Mouse (Mus musculus) T-helper 1 cell (primary cell): Measurements from ENCODE around the gene Papolb.

ENCODE experiments used
- in situ Hi-C: fragments of 300-600 bp; cut with MboI, MseI; formaldehyde crosslinking; loops from one replicate; pipeline ENCODE4 v1.15.1; 2025; ENCODE audit warnings: high pct_unique_total_duplicates

The Papolb gene

GRCm38 (mm10) chr5:142529915-142530314 is at the start of gene Papolb:
Gene Papolb, minus strand, starts transcription at chr5:142530076.
- in situ Hi-C loops = no loop called here

DNA sequence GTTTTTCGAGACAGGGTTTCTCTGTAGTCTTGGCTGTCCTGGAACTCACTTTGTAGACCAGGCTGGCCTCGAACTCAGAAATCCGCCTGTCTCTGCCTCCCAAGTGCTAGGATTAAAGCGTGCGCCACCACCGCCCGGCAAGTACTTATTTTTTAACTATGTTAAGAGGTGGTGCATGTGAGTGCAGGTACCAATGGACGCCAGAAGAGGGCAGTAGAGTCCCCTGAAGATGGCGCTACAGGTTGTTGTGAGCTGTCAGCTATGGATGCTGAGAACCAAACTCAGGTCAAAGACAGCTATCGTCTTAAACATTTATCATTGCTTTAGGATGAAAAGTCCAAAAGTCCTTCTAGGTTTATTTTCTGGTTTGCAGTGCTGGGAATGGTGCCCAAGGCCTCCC is 48.3 kb upstream of the Papolb start:
- in situ Hi-C loops = no loop called here

GRCm38 (mm10) chr5:142576832-142577231 is 47.0 kb upstream of the Papolb start:
- in situ Hi-C loops = no loop called here

DNA sequence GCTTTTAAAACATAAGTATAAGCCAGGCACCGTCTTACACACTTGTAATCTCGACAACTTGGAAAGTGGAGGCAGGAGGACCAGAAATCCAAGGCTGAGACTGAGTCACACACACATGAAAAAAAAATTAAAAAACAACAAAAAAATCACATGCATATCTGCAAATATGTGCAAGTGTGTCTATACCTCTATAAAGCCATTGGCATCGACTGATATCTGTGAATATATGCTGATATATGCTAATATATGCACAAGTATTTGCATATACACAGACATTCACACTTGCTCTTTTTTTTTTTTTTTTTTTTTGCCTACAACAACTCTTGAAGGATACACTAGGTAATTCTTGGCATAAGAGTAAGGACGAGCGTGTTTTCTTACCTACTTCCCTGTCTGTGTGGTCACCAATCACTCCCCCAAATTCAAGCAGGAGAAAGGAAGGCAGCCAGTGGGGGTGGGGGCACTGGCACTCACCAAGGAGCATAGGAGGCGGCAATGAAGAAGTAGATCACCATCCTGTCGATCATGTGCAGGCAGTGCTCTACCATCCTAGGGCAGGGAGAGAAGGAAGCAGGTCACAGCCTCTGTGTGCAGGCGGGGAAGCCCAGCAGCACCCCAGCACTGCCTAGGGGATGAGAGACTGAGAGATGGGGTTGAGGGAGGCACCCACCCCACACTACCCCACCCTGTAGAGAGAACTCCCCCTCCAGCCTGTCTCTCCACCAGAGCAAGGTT is 44.6 kb upstream of the Papolb start:
- in situ Hi-C loops = no loop called here

- in situ Hi-C loops = no loop called here
Measured at GRCm38 (mm10) chr5:142564606-142565005, 34.7 kb upstream of the Papolb start.

DNA sequence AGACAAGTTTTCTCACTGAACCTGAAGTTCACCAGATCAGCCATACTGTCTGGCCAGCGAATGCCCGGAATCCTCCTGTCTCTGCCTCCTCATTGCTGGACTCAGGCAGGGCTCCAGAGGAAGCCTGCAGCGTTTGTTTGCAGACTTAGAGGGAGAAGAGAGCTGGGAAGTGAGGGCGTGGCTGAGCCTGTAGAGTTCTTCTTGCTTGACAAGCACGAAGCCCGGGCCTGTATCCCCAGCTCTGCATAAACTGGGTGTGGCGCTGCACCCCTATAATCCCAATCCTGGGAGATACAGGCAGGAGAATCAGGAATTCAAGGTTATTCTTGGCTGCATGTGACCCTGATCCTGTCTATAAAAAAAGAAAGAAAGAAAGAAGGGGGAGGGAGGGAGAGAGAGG is 30.4 kb upstream of the Papolb start:
- in situ Hi-C loops = no loop called here

- in situ Hi-C loops = no loop called here
Measured at GRCm38 (mm10) chr5:142557397-142558067, 27.7 kb upstream of the Papolb start.

DNA sequence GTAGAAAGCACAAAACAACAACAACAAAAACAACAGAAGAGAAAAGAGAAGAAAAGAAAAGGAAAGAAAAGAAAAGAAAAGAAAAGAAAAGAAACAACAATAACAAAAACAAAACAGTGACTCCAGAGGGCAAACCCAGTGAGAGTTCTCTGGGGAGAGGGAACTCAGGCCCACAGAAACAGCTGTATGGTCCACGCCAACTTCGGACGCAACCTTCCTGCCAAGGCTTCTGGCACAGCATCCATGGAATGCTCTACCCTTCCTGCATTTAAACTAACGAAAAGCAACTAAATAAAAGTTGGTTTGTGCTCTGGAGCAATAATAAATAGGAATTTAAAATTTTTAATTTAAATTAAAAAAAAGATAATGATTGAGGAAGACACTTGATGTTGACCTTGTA is 26.8 kb upstream of the Papolb start:
- in situ Hi-C loops = no loop called here

- in situ Hi-C loops = no loop called here
Measured at GRCm38 (mm10) chr5:142555866-142556265, 26.0 kb upstream of the Papolb start.

GRCm38 (mm10) chr5:142550706-142551652 is 21.1 kb upstream of the Papolb start, which contains the start of gene Radil:
Gene Radil, minus strand, starts transcription at chr5:142551098.
- in situ Hi-C loops = loop anchor here (5.0 kb wide), 1 partner anchor 79 kb away; no protein-coding TSS in a partner anchor

DNA sequence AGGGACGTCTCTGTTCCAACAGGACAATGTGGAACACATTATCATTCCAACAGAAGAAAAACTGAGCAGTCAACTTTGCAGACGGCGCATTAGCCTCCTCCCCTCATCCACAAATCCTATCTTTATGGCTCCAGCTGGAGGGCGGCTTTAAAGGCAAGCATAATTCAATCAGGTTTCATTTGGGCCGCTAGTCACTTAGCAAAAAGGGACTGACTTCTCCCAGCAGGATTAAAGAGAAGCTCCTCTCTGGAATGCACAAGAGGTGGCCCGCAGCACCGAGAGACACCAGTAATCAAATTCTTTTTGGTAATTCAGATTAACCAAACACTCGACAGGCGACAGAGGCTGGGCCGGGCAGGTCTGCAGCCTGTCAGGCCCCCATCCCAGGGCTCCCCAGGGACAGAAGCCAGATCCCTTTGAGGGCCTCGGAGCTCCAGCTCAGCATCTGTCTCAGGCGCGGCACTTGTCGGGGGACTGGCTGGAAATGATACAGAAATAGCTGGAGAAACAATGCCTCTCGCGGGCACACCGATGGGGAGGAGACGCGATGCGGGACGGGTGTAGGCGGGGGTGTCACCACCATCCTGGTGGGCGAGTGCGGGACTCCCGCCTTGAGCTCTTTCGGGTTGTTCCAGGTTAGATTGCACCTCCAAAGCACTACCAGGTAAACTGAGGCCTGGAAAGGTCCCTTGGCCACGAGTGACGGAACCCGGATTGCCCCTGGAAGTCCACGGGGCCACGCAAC is 20.3 kb upstream of the Papolb start:
- in situ Hi-C loops = loop anchor here (5.0 kb wide), 1 partner anchor 78 kb away; no protein-coding TSS in a partner anchor

- in situ Hi-C loops = no loop called here
Measured at GRCm38 (mm10) chr5:142549441-142549840, 19.6 kb upstream of the Papolb start.

DNA sequence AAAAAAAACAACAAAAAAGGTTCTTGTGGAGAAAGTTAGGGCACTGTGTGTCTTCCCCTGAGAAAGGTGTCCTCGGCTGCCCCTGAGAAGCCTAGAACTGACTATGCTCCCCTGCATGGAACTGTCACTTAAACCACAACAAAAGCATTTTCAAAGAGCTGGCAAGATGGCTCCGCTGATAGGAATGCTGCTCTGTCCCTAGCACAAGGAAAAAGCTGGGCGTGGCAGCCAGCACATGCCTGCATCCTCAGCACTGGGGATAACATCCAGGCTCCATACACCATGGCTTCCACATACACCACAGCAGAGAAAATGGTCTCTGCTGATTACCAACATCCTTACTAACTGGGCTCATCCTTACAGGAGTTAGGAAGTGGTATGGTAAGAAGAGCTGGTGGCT is 17.2 kb upstream of the Papolb start:
- in situ Hi-C loops = no loop called here

DNA sequence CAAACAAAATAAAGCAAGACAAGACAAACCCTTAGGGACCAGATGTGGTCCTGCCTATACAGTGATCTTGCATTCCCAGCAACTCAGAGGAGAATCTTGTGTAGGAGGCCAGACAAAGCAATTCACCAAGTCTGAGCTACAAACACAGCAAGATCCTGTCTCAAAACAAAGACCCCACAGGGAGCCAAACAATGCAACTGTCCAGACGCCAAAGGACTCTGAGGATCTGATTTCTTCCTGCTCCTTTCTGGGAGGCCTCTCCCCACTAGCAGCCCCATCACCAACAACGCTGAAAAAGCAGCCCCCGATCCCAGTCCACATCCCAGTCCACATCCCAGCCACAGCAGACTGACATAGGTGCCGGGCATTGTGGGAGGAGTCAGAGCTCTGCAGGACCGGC is 16.5 kb upstream of the Papolb start:
- in situ Hi-C loops = no loop called here

DNA sequence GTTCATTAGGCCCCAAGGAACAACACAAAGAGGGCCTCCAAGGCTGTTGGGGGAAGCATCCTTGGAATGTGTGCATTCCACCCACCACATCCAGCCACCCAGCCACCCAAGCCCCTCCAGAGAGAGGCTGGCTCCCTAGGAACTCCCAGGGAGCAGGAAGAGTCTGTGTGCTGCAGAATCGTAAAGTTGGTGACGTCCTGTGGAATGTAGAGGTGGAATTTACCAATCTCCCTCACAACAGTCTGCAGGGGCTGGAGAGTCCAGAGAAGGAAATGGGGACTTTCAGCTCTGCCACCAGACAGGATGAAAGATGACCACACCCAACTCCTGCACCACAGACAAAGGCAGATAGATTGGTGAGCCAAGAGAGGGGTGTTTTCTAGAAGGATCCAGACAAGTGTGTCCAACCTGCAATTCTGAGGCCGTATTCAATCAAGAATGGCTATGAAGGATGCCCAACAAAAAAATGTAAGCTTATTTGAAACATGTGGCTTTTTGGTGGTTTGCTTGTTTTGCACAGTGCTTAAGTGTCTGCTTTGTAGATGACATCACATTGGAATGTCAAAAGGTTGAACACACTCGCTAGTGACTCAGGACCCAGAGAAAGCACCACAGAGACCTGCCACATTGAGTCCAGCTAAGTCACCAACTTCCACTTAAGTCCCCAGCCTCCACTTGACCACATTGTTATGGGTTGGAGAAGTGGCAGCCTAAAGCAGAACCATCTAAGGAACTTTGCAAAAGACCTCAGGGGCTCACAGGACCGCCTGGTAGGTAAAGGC is 15.3 kb upstream of the Papolb start:
- in situ Hi-C loops = no loop called here

- in situ Hi-C loops = no loop called here
Measured at GRCm38 (mm10) chr5:142537286-142537685, 7.4 kb upstream of the Papolb start.

DNA sequence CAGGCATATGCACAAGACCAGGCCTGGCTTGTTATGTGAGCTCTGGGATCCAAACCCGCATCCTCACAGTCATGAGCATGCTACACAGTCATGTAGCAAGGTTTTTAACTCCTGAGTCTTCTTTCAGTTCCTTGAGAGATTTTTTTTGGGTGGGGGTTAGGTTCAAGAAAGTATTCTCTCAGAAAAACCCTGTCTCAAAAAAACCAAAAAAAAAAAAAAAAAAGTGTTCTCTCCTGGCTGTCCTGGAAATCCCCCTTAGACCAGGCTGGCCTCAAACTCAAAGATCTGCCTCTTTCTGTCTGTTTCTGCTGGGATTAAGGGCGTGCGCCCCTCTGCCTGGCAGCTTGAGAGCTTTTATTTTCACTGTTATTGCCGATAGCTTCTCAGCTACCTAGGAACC is 5.5 kb upstream of the Papolb start:
- in situ Hi-C loops = no loop called here

- in situ Hi-C loops = no loop called here
Measured at GRCm38 (mm10) chr5:142524711-142525464, 5.0 kb downstream of the Papolb start.

DNA sequence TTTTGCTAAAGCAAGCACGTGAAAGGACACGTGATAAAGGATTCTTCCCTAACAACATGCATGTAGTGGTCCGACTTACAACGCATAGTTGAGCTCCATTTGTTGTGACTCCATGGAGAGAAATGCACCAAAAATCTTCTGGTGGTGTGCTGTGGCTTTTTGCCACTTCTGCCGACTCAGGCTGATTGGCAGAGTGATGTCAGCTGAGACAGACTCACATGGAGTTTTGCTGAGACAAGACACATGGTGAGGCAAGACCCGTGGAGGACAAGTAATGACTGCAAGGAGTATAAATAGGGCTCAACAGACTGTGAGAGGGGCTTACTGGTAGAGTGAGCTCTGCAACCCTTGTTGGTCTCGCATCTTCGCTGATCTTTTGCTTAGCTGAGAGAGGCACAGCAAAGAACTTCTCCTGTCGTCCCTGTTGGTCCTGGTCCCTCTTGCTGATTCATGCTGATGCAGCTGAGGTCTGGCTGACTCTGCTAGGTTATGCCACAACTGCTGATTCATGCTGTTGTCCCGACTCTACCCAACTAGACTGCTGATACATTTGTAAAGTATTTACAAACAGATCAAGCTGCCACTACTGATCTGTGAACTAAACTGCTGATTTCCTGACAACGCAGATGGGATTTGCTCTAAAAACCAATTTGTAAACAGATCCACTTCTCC is 8.5 kb downstream of the Papolb start:
- in situ Hi-C loops = no loop called here
